Mouse (Mus musculus): Measurements from ENCODE around the gene Mmrn2. TPM values are rescaled to one million over a fixed set of nuclear protein-coding genes. Genes with fewer than 3 reads are reported as not detected.
"Not testable (repeated sequence)": the region's sequence is repeated elsewhere in the genome, so short reads cannot be mapped to it uniquely, and the experiment has no call there.

Mmrn2 gene
- polyA plus RNA-seq, 1 experiment from 2014 or later: 7.3 TPM

DNA sequence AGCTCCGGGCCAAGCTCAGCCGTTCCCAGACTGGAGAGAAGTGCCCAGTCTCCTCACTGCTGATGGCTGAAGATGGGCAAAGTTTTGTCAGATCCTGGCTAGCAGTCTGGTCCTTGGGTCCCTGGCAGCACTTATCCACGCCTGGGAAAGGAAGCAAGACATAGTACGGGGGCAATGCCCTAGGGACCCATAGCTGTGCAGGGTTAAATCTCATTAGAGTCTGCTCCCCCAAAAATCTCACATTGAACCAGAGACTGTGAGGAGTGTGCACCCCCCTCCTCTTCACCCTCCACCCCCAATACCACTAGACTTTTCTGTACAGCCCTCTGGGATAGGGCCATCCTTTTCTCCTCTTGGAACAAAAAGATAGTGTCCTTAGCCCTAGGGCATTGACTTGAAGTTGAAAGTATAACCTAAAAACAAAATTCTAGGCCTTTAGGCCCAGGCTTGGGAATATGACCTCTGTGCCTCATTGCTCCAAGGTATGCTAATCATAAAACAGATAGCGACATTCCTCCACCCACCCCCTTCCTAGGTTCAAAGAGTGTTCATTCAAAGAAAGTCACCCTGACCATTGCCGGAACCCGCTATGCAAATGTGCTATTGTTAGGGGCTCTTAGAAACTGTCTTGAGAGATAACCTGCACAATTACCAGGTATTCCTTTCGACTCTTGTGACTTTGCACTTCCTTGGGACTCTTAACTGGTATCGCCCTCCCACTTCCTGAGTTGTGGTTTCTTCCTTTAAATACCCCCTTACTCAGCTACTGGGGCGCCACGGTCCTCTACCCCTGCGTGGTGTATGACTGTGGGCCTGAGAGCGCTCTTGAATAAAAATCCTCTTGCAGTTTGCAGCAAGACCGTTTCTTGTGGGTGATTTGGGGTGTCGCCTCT is 10.8 kb upstream of the Mmrn2 start:
- not testable (repeated sequence) for H3K27ac ChIP-seq (ENCODE audit: low read depth, low read length); H3K27me3 ChIP-seq (ENCODE audit: control insufficient read depth, insufficient read depth, low read length); H3K4me1 ChIP-seq (ENCODE audit: control insufficient read depth, insufficient read depth, low read length); H3K36me3 ChIP-seq (ENCODE audit: control insufficient read depth, insufficient read depth, low read length); H3K9me3 ChIP-seq (ENCODE audit: control insufficient read depth, low read length); DNase-seq (ENCODE audit: low spot score)
- Histone ChIP-seq H3K4me2 (ENCODE audit: low read depth) (peak overlapping the region; percentile 82), H3K9ac (ENCODE audit: low read length) (peak overlapping the region; percentile 65), H3K4me3 (ENCODE audit: low read depth, low read length) (peak overlapping the region; percentile 38; the same call in 1 of the 2 replicates)
- 78% methylated on average over 15 of the region's 15 CpGs for WGBS
- ATAC-seq (ENCODE audit: insufficient read depth, low FRiP score, low TSS enrichment): 0 out of 2 replicates have a peak, but pooled peaks have one; percentile 18

DNA sequence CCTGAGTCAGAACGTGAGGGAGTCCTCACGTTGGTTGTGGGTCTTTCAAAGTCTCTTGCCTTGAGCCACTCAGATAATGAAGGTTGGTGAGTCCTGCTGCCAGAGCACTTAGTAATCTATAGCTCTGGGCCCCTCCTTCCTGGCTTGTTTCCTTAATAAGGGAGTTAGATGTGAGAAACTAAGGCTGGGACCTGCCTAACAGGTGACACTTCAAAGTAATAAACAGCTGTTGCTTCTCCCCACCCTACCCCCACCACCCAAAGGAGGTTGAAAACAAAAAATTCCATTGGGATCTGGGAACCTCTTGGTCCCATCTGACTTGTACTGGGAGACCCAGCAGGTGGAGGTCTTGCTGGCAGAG is 10.1 kb upstream of the Mmrn2 start:
- 88% methylated on average over 2 of the region's 2 CpGs for WGBS
- no peaks in the 10 kb centered on the region for H3K27me3 ChIP-seq (ENCODE audit: control insufficient read depth, insufficient read depth, low read length)
- H3K4me2 ChIP-seq (ENCODE audit: low read depth): no peak overlapping the region
- no peak for ATAC-seq (ENCODE audit: insufficient read depth, low FRiP score, low TSS enrichment)
- no peak for DNase-seq (ENCODE audit: low spot score)
- H3K4me1 ChIP-seq (ENCODE audit: control insufficient read depth, insufficient read depth, low read length): 0 out of 2 replicates have a peak, but pooled peaks cover 2% of the 10 kb centered on the region
- no peaks in the 10 kb centered on the region for H3K9me3 ChIP-seq (ENCODE audit: control insufficient read depth, low read length)
- no peak overlapping the region for H3K27ac ChIP-seq (ENCODE audit: low read depth, low read length)
- H3K9ac ChIP-seq (ENCODE audit: low read length): no peak overlapping the region
- no peaks in the 10 kb centered on the region for H3K36me3 ChIP-seq (ENCODE audit: control insufficient read depth, insufficient read depth, low read length)
- H3K4me3 ChIP-seq (ENCODE audit: low read depth, low read length): no peak overlapping the region

DNA sequence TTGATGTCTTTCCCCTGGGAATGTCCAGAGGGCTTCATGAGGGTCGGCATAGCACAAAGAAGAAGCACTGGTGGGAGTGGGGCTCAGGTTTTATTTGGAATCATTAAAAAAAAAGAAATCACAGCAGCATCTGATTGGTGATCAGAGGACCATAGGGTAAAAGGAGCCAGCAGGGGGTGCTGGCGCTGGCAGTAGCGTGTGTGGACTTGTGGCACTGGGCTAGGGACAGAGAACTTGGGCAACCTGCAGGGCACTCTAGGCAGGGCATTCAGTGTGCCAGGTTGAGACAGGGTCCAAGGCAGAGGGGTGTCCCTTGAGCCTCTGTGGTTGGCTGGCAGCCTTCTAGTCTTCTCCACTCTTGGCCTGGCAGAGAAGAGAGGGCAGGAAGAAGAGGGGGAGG is 5.1 kb upstream of the Mmrn2 start:
- no peaks in the 10 kb centered on the region for H3K9me3 ChIP-seq (ENCODE audit: control insufficient read depth, low read length)
- DNase-seq (ENCODE audit: low spot score) (no peak), ATAC-seq (ENCODE audit: insufficient read depth, low FRiP score, low TSS enrichment) (no peak)
- peaks cover 2% of the 10 kb centered on the region; the same call in 1 of the 2 replicates for H3K4me1 ChIP-seq (ENCODE audit: control insufficient read depth, insufficient read depth, low read length)
- H3K4me2 ChIP-seq (ENCODE audit: low read depth): no peak overlapping the region
- 51% methylated on average over 3 of the region's 3 CpGs for WGBS
- no peak overlapping the region for H3K27ac ChIP-seq (ENCODE audit: low read depth, low read length)
- H3K36me3 ChIP-seq (ENCODE audit: control insufficient read depth, insufficient read depth, low read length): no peaks in the 10 kb centered on the region
- H3K27me3 ChIP-seq (ENCODE audit: control insufficient read depth, insufficient read depth, low read length): no peaks in the 10 kb centered on the region
- H3K4me3 ChIP-seq (ENCODE audit: low read depth, low read length): no peak overlapping the region
- H3K9ac ChIP-seq (ENCODE audit: low read length): no peak overlapping the region

DNA sequence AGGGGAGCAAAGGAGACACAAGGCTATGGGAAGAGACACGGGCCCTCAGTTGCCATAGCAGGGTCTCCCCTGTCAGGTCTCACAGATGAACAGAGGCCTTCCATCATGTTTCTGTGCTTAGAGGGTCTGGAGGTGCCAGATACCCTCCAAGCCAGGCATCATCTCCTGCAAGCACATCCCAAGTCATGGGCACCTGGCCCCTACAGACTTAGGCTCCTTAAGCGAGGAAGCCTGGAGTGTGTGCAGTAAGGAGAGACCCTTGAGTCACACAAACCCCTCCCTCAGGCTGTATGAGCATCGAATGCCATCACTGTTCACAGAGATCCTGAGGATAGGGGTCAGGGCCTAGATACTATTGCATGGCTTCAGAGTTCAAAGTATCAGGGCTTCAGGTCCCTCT is 4.3 kb upstream of the Mmrn2 start:
- H3K27ac ChIP-seq (ENCODE audit: low read depth, low read length): no peak overlapping the region
- WGBS: 86% methylated on average over 3 of the region's 3 CpGs
- H3K4me3 ChIP-seq (ENCODE audit: low read depth, low read length): no peak overlapping the region
- no peaks in the 10 kb centered on the region for H3K9me3 ChIP-seq (ENCODE audit: control insufficient read depth, low read length)
- no peak overlapping the region for H3K9ac ChIP-seq (ENCODE audit: low read length)
- no peak overlapping the region for H3K4me2 ChIP-seq (ENCODE audit: low read depth)
- ATAC-seq (ENCODE audit: insufficient read depth, low FRiP score, low TSS enrichment) (no peak), DNase-seq (ENCODE audit: low spot score) (no peak)
- H3K4me1 ChIP-seq (ENCODE audit: control insufficient read depth, insufficient read depth, low read length): peaks cover 2% of the 10 kb centered on the region; the same call in 1 of the 2 replicates
- H3K27me3 ChIP-seq (ENCODE audit: control insufficient read depth, insufficient read depth, low read length): no peaks in the 10 kb centered on the region
- H3K36me3 ChIP-seq (ENCODE audit: control insufficient read depth, insufficient read depth, low read length): no peaks in the 10 kb centered on the region

DNA sequence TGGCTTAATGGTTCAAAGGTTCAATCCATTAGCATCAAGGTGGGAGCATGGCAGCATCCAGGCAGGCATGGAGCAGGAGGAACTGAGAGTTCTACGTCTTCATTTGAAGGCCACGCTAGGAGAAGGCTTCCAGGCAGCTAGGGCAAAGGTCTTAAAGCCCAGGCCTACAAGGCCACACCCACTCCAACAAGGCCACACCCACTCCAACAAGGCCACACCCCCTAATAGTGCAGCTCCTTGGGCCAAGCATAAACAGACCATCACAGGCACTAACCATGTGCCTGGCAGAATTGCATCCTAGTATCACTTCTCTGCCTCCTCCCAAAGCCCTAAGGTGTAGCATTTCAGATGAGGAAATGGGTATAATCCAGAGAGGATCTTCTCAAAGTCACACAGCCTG is 3.5 kb upstream of the Mmrn2 start:
- H3K4me1 ChIP-seq (ENCODE audit: control insufficient read depth, insufficient read depth, low read length): peaks cover 2% of the 10 kb centered on the region; the same call in 1 of the 2 replicates
- no peaks in the 10 kb centered on the region for H3K36me3 ChIP-seq (ENCODE audit: control insufficient read depth, insufficient read depth, low read length)
- H3K27ac ChIP-seq (ENCODE audit: low read depth, low read length): no peak overlapping the region
- WGBS: 74% methylated on average over 2 of the region's 2 CpGs
- no peak overlapping the region for H3K9ac ChIP-seq (ENCODE audit: low read length)
- H3K4me3 ChIP-seq (ENCODE audit: low read depth, low read length): no peak overlapping the region
- DNase-seq (ENCODE audit: low spot score): no peak
- ATAC-seq (ENCODE audit: insufficient read depth, low FRiP score, low TSS enrichment): no peak
- no peaks in the 10 kb centered on the region for H3K27me3 ChIP-seq (ENCODE audit: control insufficient read depth, insufficient read depth, low read length)
- H3K4me2 ChIP-seq (ENCODE audit: low read depth): no peak overlapping the region
- H3K9me3 ChIP-seq (ENCODE audit: control insufficient read depth, low read length): no peaks in the 10 kb centered on the region

DNA sequence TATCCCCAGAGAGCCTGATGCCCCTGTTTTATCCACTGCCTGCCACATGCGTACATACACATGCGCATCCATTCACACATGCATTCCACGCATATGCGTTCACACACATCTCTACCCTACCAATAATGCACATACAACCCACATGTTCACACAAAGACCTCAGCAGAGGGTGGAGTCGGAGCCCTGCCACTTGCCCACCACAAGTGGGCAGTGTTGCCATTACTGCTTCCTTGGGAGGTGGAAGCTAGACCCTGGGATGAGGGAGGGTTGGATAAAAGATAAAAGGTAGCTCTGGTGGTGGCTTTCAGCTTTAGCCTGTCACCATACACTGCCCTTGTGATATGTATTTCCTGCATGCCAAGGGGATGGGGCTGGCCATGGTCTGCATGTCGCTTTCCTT is 2.6 kb upstream of the Mmrn2 start:
- Histone ChIP-seq H3K9ac (ENCODE audit: low read length) (no peak overlapping the region), H3K4me3 (ENCODE audit: low read depth, low read length) (no peak overlapping the region), H3K9me3 (ENCODE audit: control insufficient read depth, low read length) (no peaks in the 10 kb centered on the region), H3K36me3 (ENCODE audit: control insufficient read depth, insufficient read depth, low read length) (no peaks in the 10 kb centered on the region), H3K27ac (ENCODE audit: low read depth, low read length) (no peak overlapping the region), H3K27me3 (ENCODE audit: control insufficient read depth, insufficient read depth, low read length) (no peaks in the 10 kb centered on the region), H3K4me1 (ENCODE audit: control insufficient read depth, insufficient read depth, low read length) (peaks cover 2% of the 10 kb centered on the region; the same call in 1 of the 2 replicates), H3K4me2 (ENCODE audit: low read depth) (no peak overlapping the region)
- peak; percentile 45 for DNase-seq (ENCODE audit: low spot score)
- WGBS: 85% methylated on average over 6 of the region's 6 CpGs
- no peak for ATAC-seq (ENCODE audit: insufficient read depth, low FRiP score, low TSS enrichment)

DNA sequence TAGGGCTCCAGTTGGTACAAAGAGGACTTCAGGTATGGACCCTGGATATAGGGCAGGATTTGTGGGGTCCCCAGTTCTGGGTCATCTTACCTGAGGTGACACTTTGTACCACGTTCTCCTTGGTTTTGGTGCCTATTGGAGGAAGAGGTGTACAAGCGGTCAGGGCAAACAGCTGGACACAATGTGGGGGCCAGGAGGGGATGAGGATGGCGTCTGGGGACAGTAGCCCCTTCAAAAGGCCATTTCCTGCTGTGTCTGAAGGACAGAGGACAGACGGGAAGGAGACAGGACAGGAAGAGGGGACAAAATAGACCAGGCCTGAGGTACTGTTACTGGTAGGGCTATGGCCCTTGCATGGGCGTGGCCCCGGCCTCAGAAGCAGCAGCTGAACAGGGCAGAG is 1.7 kb upstream of the Mmrn2 start:
- Histone ChIP-seq H3K36me3 (ENCODE audit: control insufficient read depth, insufficient read depth, low read length) (no peaks in the 10 kb centered on the region), H3K9me3 (ENCODE audit: control insufficient read depth, low read length) (no peaks in the 10 kb centered on the region), H3K4me2 (ENCODE audit: low read depth) (peak overlapping the region; percentile 25), H3K9ac (ENCODE audit: low read length) (peak overlapping the region; percentile 28), H3K27ac (ENCODE audit: low read depth, low read length) (no peak overlapping the region), H3K4me1 (ENCODE audit: control insufficient read depth, insufficient read depth, low read length) (peaks cover 7% of the 10 kb centered on the region), H3K27me3 (ENCODE audit: control insufficient read depth, insufficient read depth, low read length) (no peaks in the 10 kb centered on the region), H3K4me3 (ENCODE audit: low read depth, low read length) (peak overlapping the region; percentile 10; the same call in 1 of the 2 replicates)
- WGBS: 86% methylated on average over 6 of the region's 6 CpGs
- DNase-seq (ENCODE audit: low spot score): no peak
- ATAC-seq (ENCODE audit: insufficient read depth, low FRiP score, low TSS enrichment): no peak

DNA sequence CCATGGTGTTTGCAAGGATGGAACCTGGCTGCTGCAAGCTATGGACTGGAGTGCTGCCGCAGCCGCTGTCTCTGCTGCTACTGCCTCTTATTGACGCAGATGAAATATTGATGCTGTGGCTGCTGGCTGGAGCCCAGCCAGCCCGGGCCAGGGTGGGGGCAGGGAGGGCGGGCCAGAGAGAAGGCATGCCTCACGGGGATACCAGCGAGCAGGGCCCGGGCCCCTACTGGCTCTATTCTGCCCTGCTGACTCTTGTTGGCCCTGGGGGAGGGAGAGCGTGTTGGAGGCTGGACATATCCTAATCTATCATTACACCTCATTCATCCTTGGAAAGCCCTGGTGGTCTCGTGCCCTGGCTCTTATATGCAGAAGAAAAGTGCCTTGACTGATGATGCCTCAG is 688 bp upstream of the Mmrn2 start, which contains the start of gene Sncg:
Gene Sncg, minus strand, starts transcription at position 213 of the 400 bp plus-strand sequence.
- peaks cover 11% of the 10 kb centered on the region for H3K4me1 ChIP-seq (ENCODE audit: control insufficient read depth, insufficient read depth, low read length)
- no peaks in the 10 kb centered on the region for H3K27me3 ChIP-seq (ENCODE audit: control insufficient read depth, insufficient read depth, low read length)
- H3K4me3 ChIP-seq (ENCODE audit: low read depth, low read length): peak within 1 kb of the TSS; percentile 10; the same call in 1 of the 2 replicates
- H3K36me3 ChIP-seq (ENCODE audit: control insufficient read depth, insufficient read depth, low read length): no peaks in the 10 kb centered on the region
- peak within 1 kb of the TSS; percentile 27; the same call in 1 of the 2 replicates for H3K27ac ChIP-seq (ENCODE audit: low read depth, low read length)
- DNase-seq (ENCODE audit: low spot score): peak; percentile 70
- WGBS: 41% methylated on average over 10 of the region's 10 CpGs
- H3K9me3 ChIP-seq (ENCODE audit: control insufficient read depth, low read length): no peaks in the 10 kb centered on the region
- ATAC-seq (ENCODE audit: insufficient read depth, low FRiP score, low TSS enrichment): no peak
- peak within 1 kb of the TSS; percentile 28 for H3K9ac ChIP-seq (ENCODE audit: low read length)
- peak within 1 kb of the TSS; percentile 25 for H3K4me2 ChIP-seq (ENCODE audit: low read depth)

DNA sequence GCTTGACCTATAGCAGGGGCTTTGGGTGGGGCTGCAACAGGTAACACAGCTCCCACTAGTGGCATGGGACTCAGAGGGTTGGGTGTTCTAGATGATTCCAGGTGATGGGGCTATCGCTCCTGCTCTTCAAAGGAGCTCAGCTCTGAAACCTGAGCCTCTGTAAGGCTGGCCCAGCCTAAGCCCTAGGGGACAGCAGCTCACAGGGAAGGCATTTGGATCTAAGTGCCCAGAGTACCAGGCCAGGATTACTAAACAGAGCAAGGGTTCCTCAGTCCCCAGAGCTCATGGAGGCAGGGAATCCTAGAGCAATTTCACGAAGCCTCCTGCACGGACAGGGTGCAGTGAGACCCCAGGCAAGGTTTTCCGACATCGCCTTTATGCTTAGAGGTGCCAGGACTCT is 676 bp downstream of the Mmrn2 start:
- no peaks in the 10 kb centered on the region for H3K36me3 ChIP-seq (ENCODE audit: control insufficient read depth, insufficient read depth, low read length)
- H3K4me1 ChIP-seq (ENCODE audit: control insufficient read depth, insufficient read depth, low read length): peaks cover 11% of the 10 kb centered on the region
- H3K27ac ChIP-seq (ENCODE audit: low read depth, low read length): no peak overlapping the region
- DNase-seq (ENCODE audit: low spot score): no peak
- 82% methylated on average over 5 of the region's 5 CpGs for WGBS
- H3K4me3 ChIP-seq (ENCODE audit: low read depth, low read length): no peak overlapping the region
- H3K27me3 ChIP-seq (ENCODE audit: control insufficient read depth, insufficient read depth, low read length): no peaks in the 10 kb centered on the region
- no peak overlapping the region for H3K4me2 ChIP-seq (ENCODE audit: low read depth)
- no peaks in the 10 kb centered on the region for H3K9me3 ChIP-seq (ENCODE audit: control insufficient read depth, low read length)
- no peak overlapping the region for H3K9ac ChIP-seq (ENCODE audit: low read length)
- no peak for ATAC-seq (ENCODE audit: insufficient read depth, low FRiP score, low TSS enrichment)
